Mouse (Mus musculus) hindbrain, embryonic 13.5 days (tissue): Measurements from ENCODE around the gene Olfr247. TPM values are rescaled to one million over a fixed set of nuclear protein-coding genes. Genes with fewer than 3 reads are reported as not detected.
"Not testable (repeated sequence)": the region's sequence is repeated elsewhere in the genome, so short reads cannot be mapped to it uniquely, and the experiment has no call there.

Experiments used
- ATAC-seq: fragments of 200-750 bp; cut with Nextera tagmentation; 2 replicates; pipeline ENCODE4 v1.8.0; 2017; ENCODE audit warnings: moderate TSS enrichment; ENCODE audit not compliant: low FRiP score
- H3K27ac ChIP-seq: fragments of 300-500 bp; sonication (generic); 2 replicates; pipeline ENCODE4 v1.5.1; 2015; ENCODE audit warnings: inconsistent platforms, mild to moderate bottlenecking, moderate library complexity
- H3K27me3 ChIP-seq: fragments of 300-500 bp; sonication (generic); 2 replicates; pipeline ENCODE4 v1.6.1; 2015; ENCODE audit warnings: mild to moderate bottlenecking, inconsistent platforms
- H3K36me3 ChIP-seq: fragments of 300-500 bp; sonication (generic); 2 replicates; pipeline ENCODE4 v1.6.1; 2015; ENCODE audit warnings: mild to moderate bottlenecking, inconsistent platforms
- H3K4me1 ChIP-seq: fragments of 300-500 bp; sonication (generic); replicated peaks from 2 replicates; pipeline ENCODE4 v1.6.1; 2015; ENCODE audit warnings: inconsistent platforms
- H3K4me2 ChIP-seq: fragments of 300-500 bp; sonication (generic); 2 replicates; pipeline ENCODE4 v1.6.1; 2015; ENCODE audit warnings: inconsistent platforms, mild to moderate bottlenecking, moderate library complexity
- H3K4me3 ChIP-seq: fragments of 300-500 bp; sonication (generic); 2 replicates; pipeline ENCODE4 v1.5.1; 2015; ENCODE audit warnings: mild to moderate bottlenecking, inconsistent platforms
- H3K9ac ChIP-seq: fragments of 300-500 bp; sonication (generic); 2 replicates; pipeline ENCODE4 v1.6.1; 2015; ENCODE audit warnings: mild to moderate bottlenecking, inconsistent platforms
- H3K9me3 ChIP-seq: fragments of 300-500 bp; sonication (generic); 2 replicates; pipeline ENCODE4 v1.6.1; 2016; ENCODE audit warnings: inconsistent platforms
- WGBS: fragments of 180-500 bp; shearing (Covaris S2); methylation state at CpG from one replicate; pipeline ENCODE4 v1.1.7; 2015; 5-methylcytosine and 5-hydroxymethylcytosine counted together
- polyA plus RNA-seq: library from polyadenylated mRNA; unstranded; fragments of >200 nt; fragmentation: Nextera tagmentation; extraction: Ambion mirVana; gene quantifications from 2 replicates; pipeline ENCODE4 v1.2.1, GENCODE M21; 2015

The Olfr247 gene
- polyA plus RNA-seq = not detected in 2 replicates

GRCm38 (mm10) chr10:129976040-129976439 lies at the start of gene Olfr247:
TSS of gene Olfr247 (minus strand) at chr10:129976140.
- H3K9ac ChIP-seq, H3K36me3 ChIP-seq: not testable (repeated sequence)
- WGBS = no CpG with 5 or more reads among the region's 2 CpGs

GRCm38 (mm10) chr10:130012321-130012720 lies 36.4 kb upstream of the Olfr247 start, which contains the start of gene Olfr820:
TSS of gene Olfr820 (plus strand) at chr10:130012621.
- Histone ChIP-seq H3K27me3 (no peaks in the 10 kb centered on the region), H3K4me3 (no peak within 1 kb of the TSS), H3K27ac (no peak within 1 kb of the TSS), H3K4me1 (no peaks in the 10 kb centered on the region), H3K9ac (no peak within 1 kb of the TSS), H3K9me3 (no peaks in the 10 kb centered on the region), H3K4me2 (no peak within 1 kb of the TSS), H3K36me3 (no peaks in the 10 kb centered on the region)
- ATAC-seq = no peak

More at GRCm38 (mm10) chr10:129976040-129976439, at the start of gene Olfr247:
- H3K27me3 ChIP-seq, H3K4me1 ChIP-seq, H3K27ac ChIP-seq, H3K4me3 ChIP-seq, ATAC-seq, H3K9me3 ChIP-seq, H3K4me2 ChIP-seq: not testable (repeated sequence)

GRCm38 (mm10) chr10:130005366-130005765 lies 29.4 kb upstream of the Olfr247 start:
- not testable (repeated sequence) for H3K9me3 ChIP-seq, H3K4me1 ChIP-seq, H3K4me3 ChIP-seq, H3K27ac ChIP-seq, H3K9ac ChIP-seq, ATAC-seq, H3K4me2 ChIP-seq, H3K36me3 ChIP-seq, H3K27me3 ChIP-seq
- 85% methylated on average over 4 of the region's 4 CpGs for WGBS

GRCm38 (mm10) chr10:130004104-130004503 lies 28.2 kb upstream of the Olfr247 start:
- H3K27me3 ChIP-seq, H3K9ac ChIP-seq, H3K27ac ChIP-seq, H3K9me3 ChIP-seq, ATAC-seq, H3K4me1 ChIP-seq, H3K4me2 ChIP-seq, H3K4me3 ChIP-seq, H3K36me3 ChIP-seq: not testable (repeated sequence)
- 88% methylated on average over 4 of the region's 4 CpGs for WGBS

GRCm38 (mm10) chr10:129984962-129985361 lies 9.0 kb upstream of the Olfr247 start, which contains the start of gene Gm10310:
TSS of gene Gm10310 (minus strand) at chr10:129985062.
- H3K9me3 ChIP-seq, H3K36me3 ChIP-seq: not testable (repeated sequence)
- WGBS = no CpG with 5 or more reads among the region's 1 CpGs

GRCm38 (mm10) chr10:129981867-129982266 lies 5.9 kb upstream of the Olfr247 start:
- not testable (repeated sequence) for H3K4me2 ChIP-seq, H3K27me3 ChIP-seq, H3K9ac ChIP-seq, H3K4me1 ChIP-seq, ATAC-seq, H3K9me3 ChIP-seq, H3K4me3 ChIP-seq, H3K27ac ChIP-seq, H3K36me3 ChIP-seq
- WGBS = no CpG with 5 or more reads among the region's 3 CpGs

More at GRCm38 (mm10) chr10:129984962-129985361, 9.0 kb upstream of the Olfr247 start, which contains the start of gene Gm10310:
- H3K27ac ChIP-seq, H3K9ac ChIP-seq, H3K4me3 ChIP-seq, H3K4me2 ChIP-seq, ATAC-seq, H3K27me3 ChIP-seq, H3K4me1 ChIP-seq: not testable (repeated sequence)

- not testable (repeated sequence) for H3K4me1 ChIP-seq, ATAC-seq, H3K9me3 ChIP-seq, H3K36me3 ChIP-seq, H3K27ac ChIP-seq, H3K4me3 ChIP-seq, H3K4me2 ChIP-seq, H3K27me3 ChIP-seq, H3K9ac ChIP-seq
- WGBS = no CpG with 5 or more reads among the region's 3 CpGs
These were observed 2.9 kb downstream of the Olfr247 start for GRCm38 (mm10) chr10:129972994-129973393.

- not testable (repeated sequence) for H3K4me2 ChIP-seq, H3K9ac ChIP-seq, H3K4me1 ChIP-seq, H3K27me3 ChIP-seq, H3K4me3 ChIP-seq, H3K36me3 ChIP-seq, ATAC-seq, H3K9me3 ChIP-seq, H3K27ac ChIP-seq
- 87% methylated on average over 2 of the region's 2 CpGs for WGBS
These were observed 8.8 kb downstream of the Olfr247 start, which contains the start of gene Olfr819 for GRCm38 (mm10) chr10:129967166-129967565. TSS of gene Olfr819 (minus strand) at chr10:129967266.

GRCm38 (mm10) chr10:129966232-129966631 lies 9.7 kb downstream of the Olfr247 start:
- not testable (repeated sequence) for H3K4me2 ChIP-seq, H3K9ac ChIP-seq, H3K36me3 ChIP-seq, H3K27ac ChIP-seq, H3K4me1 ChIP-seq, H3K4me3 ChIP-seq, ATAC-seq, H3K9me3 ChIP-seq, H3K27me3 ChIP-seq
- 100% methylated on average over 2 of the region's 3 CpGs for WGBS

GRCm38 (mm10) chr10:129949000-129949399 lies 26.9 kb downstream of the Olfr247 start, which contains the start of gene Olfr818:
TSS of gene Olfr818 (minus strand) at chr10:129949100.
- H3K9me3 ChIP-seq = no peaks in the 10 kb centered on the region
- H3K4me1 ChIP-seq = no peaks in the 10 kb centered on the region
- H3K27me3 ChIP-seq = no peaks in the 10 kb centered on the region
- ATAC-seq = no peak
- no peaks in the 10 kb centered on the region for H3K36me3 ChIP-seq
- H3K9ac ChIP-seq = no peak within 1 kb of the TSS
- no peak within 1 kb of the TSS for H3K4me3 ChIP-seq
- no peak within 1 kb of the TSS for H3K27ac ChIP-seq
- H3K4me2 ChIP-seq = no peak within 1 kb of the TSS
- 91% methylated on average over 2 of the region's 2 CpGs for WGBS

Other genes starting within 250 kb of the Olfr247 start
- gene Olfr805, start 246.8 kb downstream of the Olfr247 start, polyA plus RNA-seq = not detected in 2 replicates
- gene Olfr806, start 234.2 kb downstream of the Olfr247 start, polyA plus RNA-seq = not detected in 2 replicates
- gene Olfr807, start 218.3 kb downstream of the Olfr247 start, polyA plus RNA-seq = not detected in 2 replicates
- gene Olfr808, start 210.7 kb downstream of the Olfr247 start, polyA plus RNA-seq = not detected in 2 replicates
- not detected in 2 replicates for gene Olfr809, start 201.5 kb downstream of the Olfr247 start, polyA plus RNA-seq
- gene Olfr810, start 181.2 kb downstream of the Olfr247 start, polyA plus RNA-seq = not detected in 2 replicates
- not detected in 2 replicates for gene Olfr811, start 171.7 kb downstream of the Olfr247 start, polyA plus RNA-seq
- gene Olfr812, start 130.0 kb downstream of the Olfr247 start, polyA plus RNA-seq = not detected in 2 replicates
- gene Olfr813, start 120.8 kb downstream of the Olfr247 start, polyA plus RNA-seq = not detected in 2 replicates
- gene Olfr814, start 96.3 kb downstream of the Olfr247 start, polyA plus RNA-seq = not detected in 2 replicates
- gene Olfr815, start 70.3 kb downstream of the Olfr247 start, polyA plus RNA-seq = not detected in 2 replicates
- not detected in 2 replicates for gene Olfr816, start 60.5 kb downstream of the Olfr247 start, polyA plus RNA-seq
- gene Olfr818, start 27.0 kb downstream of the Olfr247 start, polyA plus RNA-seq = not detected in 2 replicates
- not detected in 2 replicates for gene Olfr819, start 8.9 kb downstream of the Olfr247 start, polyA plus RNA-seq
- gene Gm10310, start 8.9 kb upstream of the Olfr247 start, polyA plus RNA-seq = not detected in 2 replicates
- not detected in 2 replicates for gene Olfr820, start 36.5 kb upstream of the Olfr247 start, polyA plus RNA-seq
- not detected in 2 replicates for gene Olfr821, start 54.2 kb upstream of the Olfr247 start, polyA plus RNA-seq
- not detected in 2 replicates for gene Olfr822, start 95.1 kb upstream of the Olfr247 start, polyA plus RNA-seq
- gene Olfr823, start 139.2 kb upstream of the Olfr247 start, polyA plus RNA-seq = not detected in 2 replicates
- gene Olfr824, start 153.9 kb upstream of the Olfr247 start, polyA plus RNA-seq = not detected in 2 replicates
- gene Olfr825, start 190.6 kb upstream of the Olfr247 start, polyA plus RNA-seq = not detected in 2 replicates
- gene Olfr826, start 208.0 kb upstream of the Olfr247 start, polyA plus RNA-seq = not detected in 2 replicates
- not detected in 2 replicates for gene Olfr827, start 238.3 kb upstream of the Olfr247 start, polyA plus RNA-seq